Mouse (Mus musculus) bone marrow, adult 2 months (tissue): Measurements from ENCODE around the gene Timm29.

ENCODE experiments used
- CTCF ChIP-seq: fragments of 200-500 bp; IDR thresholded peaks from 2 replicates; pipeline ENCODE4 v1.5.1; 2011; ENCODE audit warnings: low read length, control low read depth; ENCODE audit not compliant: control insufficient read depth, insufficient read depth
- POLR2A ChIP-seq: fragments of 200-500 bp; IDR thresholded peaks from 2 replicates; pipeline ENCODE4 v1.6.1; 2011; ENCODE audit warnings: low read depth, mild to moderate bottlenecking, control low read depth, low read length, borderline replicate concordance; ENCODE audit not compliant: control insufficient read depth

- TF ChIP-seq CTCF (no peak), POLR2A (no peak)
These were observed 18.3 kb upstream of the Timm29 start for GRCm38 (mm10) chr9:21574012-21574801.
